Mouse (Mus musculus) ovary, postnatal 14 days (tissue): ENCODE results near the gene Impdh2.
"Not testable (repeated sequence)": the region's sequence is repeated elsewhere in the genome, so short reads cannot be mapped to it uniquely, and the experiment has no call there.

Source experiments
- DNase-seq: peaks from one replicate; pipeline ENCODE4 v3.0.0; 2022; ENCODE audit warnings: low spot score

Impdh2 gene

GRCm38 (mm10) chr9:108601986-108602385 is 41.9 kb downstream of the Impdh2 start:
- DNase-seq = no peak

DNA sequence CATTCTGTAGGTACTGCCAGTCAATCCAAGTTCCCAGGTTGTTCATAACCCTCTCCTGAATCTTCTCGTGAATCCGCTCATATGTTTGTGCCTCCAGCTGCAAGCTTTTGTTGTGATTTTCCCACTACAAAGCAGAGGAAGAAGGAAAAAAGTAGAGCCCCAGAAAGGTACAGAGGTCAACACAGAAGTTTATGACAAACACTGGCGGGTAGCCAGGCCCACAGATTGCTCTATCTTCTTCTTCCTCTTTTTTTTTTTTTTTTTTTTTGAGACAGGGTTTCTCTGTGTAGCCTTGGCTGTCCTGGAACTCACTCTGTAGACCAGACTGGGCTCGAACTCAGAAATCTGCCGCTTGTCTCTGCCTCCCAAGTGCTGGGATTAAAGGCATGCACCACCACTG is 47.8 kb downstream of the Impdh2 start:
- not testable (repeated sequence) for DNase-seq

DNA sequence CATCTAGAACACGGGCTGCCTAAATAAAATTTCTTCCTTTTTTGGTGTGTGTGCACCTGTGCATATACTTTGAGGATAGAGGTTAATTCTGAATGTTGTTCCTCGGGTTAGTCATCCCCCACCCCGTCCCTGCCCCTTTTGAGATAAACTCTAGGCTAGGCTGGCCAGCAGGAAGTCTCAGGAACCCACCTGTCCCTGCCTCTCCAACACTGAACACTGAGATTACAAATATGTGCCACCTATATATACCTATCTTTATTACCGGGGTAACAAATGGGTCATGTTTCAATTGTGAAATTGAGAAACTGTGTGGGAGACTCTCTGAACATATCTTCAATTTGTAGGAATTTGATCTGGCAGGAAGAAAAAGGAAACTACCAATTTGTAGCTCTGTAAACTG is 48.8 kb downstream of the Impdh2 start:
- no peak for DNase-seq

- DNase-seq = no peak
Measured at GRCm38 (mm10) chr9:108611488-108611887, 51.4 kb downstream of the Impdh2 start.
